In genomic region chr7:119862167-119862566, GRCm38 (mm10) we compare ENCODE assay signal across 10 mouse cellular contexts. TPM values are rescaled to one million over a fixed set of nuclear protein-coding genes. Genes with fewer than 3 reads are reported as not detected.
DNase-seq lines count a peak whose midpoint lies in the region; ATAC-seq and TF ChIP-seq lines count a peak whose summit lies in the region.
"Had no signal": no experiment of that assay in that cellular context is flagged by ENCODE, and none has a peak within 500 bp of the region (broad histone marks: within the 10 kb centered on the region; RNA-seq: fewer than 3 reads in every experiment).

No protein-coding gene starts in this region.

- H3K27ac ChIP-seq in kidney, postnatal 0 days, result peak overlapping the region; percentile 39; the same call in 1 of the 2 replicates
- peak overlapping the region; percentile 71; the same call in 1 of the 2 replicates for H3K27ac ChIP-seq in embryonic facial prominence, embryonic 11.5 days (replicated peaks; ENCODE audit: low read depth, low read length)
- H3K27ac ChIP-seq in hindbrain, postnatal 0 days, result peak overlapping the region; percentile 56; the same call in 1 of the 2 replicates
- H3K27ac ChIP-seq in neural tube, embryonic 14.5 days (ENCODE audit: low read depth, low read length), result peak overlapping the region; percentile 52; the same call in 1 of the 2 replicates

- no peaks in the 10 kb centered on the region for H3K9me3 ChIP-seq in kidney, postnatal 0 days (replicated peaks; ENCODE audit: low read length)
- H3K9me3 ChIP-seq in embryonic facial prominence, embryonic 11.5 days (replicated peaks; ENCODE audit: control insufficient read depth, low read length), result no peaks in the 10 kb centered on the region
- no peaks in the 10 kb centered on the region for H3K9me3 ChIP-seq in hindbrain, postnatal 0 days (ENCODE audit: low read length)
- no peaks in the 10 kb centered on the region for H3K9me3 ChIP-seq in neural tube, embryonic 14.5 days (ENCODE audit: control insufficient read depth, low read length)
- H3K9me3 ChIP-seq: megakaryocyte, embryonic 14.5 days had no signal

- H3K36me3 ChIP-seq in kidney, postnatal 0 days (ENCODE audit: insufficient read depth, low read length), result peaks cover 14% of the 10 kb centered on the region; the same call in 1 of the 2 replicates
- H3K36me3 ChIP-seq in embryonic facial prominence, embryonic 11.5 days (replicated peaks; ENCODE audit: control insufficient read depth, insufficient read depth, low read depth, low read length), result no peaks in the 10 kb centered on the region
- H3K36me3 ChIP-seq in hindbrain, postnatal 0 days (ENCODE audit: insufficient read depth, low read length), result peaks cover 4% of the 10 kb centered on the region
- H3K36me3 ChIP-seq in neural tube, embryonic 14.5 days (ENCODE audit: control insufficient read depth, insufficient read depth, low read length), result no peaks in the 10 kb centered on the region

- no peak for ATAC-seq in kidney, postnatal 0 days (replicated peaks; ENCODE audit: low FRiP score, low read depth)
- ATAC-seq in embryonic facial prominence, embryonic 11.5 days (replicated peaks; ENCODE audit: insufficient number of reproducible peaks, low FRiP score, low TSS enrichment, low read depth), result 0 out of 2 replicates have a peak, but pooled peaks have one; percentile 7
- peak; percentile 28; the same call in 1 of the 2 replicates for ATAC-seq in hindbrain, postnatal 0 days
- ATAC-seq in neural tube, embryonic 14.5 days (ENCODE audit: low read depth), result peak; percentile 33; the same call in 1 of the 2 replicates
- no peak for ATAC-seq in erythroid progenitor cell, adult 5-6 weeks (replicated peaks; ENCODE audit: low FRiP score, poor library complexity, severe bottlenecking)

- 28% methylated on average over 1 of the region's 1 CpGs for WGBS in kidney, postnatal 0 days
- WGBS in embryonic facial prominence, embryonic 11.5 days, result 45% methylated on average over 1 of the region's 1 CpGs
- WGBS in hindbrain, postnatal 0 days, result 20% methylated on average over 1 of the region's 1 CpGs
- WGBS in neural tube, embryonic 14.5 days, result 33% methylated on average over 1 of the region's 1 CpGs

- no peak overlapping the region for H3K4me2 ChIP-seq in kidney, postnatal 0 days (ENCODE audit: low read length)
- no peak overlapping the region for H3K4me2 ChIP-seq in embryonic facial prominence, embryonic 11.5 days (ENCODE audit: low read depth, low read length)
- no peak overlapping the region for H3K4me2 ChIP-seq in hindbrain, postnatal 0 days (ENCODE audit: low read depth, low read length)
- H3K4me2 ChIP-seq in neural tube, embryonic 14.5 days (ENCODE audit: low read depth, low read length), result no peak overlapping the region

- TF ChIP-seq CTCF in kidney, postnatal 0 days (IDR thresholded peaks at IDR 0.05; ENCODE audit: low read depth), result no peak
- no peak for TF ChIP-seq CTCF in hindbrain, postnatal 0 days (IDR thresholded peaks at IDR 0.05; ENCODE audit: low read depth)

- no peak for DNase-seq in kidney, postnatal 0 days (ENCODE audit: low spot score)
- DNase-seq in kidney, postnatal 10 days, result no peak
- DNase-seq in embryonic facial prominence, embryonic 11.5 days (ENCODE audit: low spot score), result peak; percentile 4
- DNase-seq in hindbrain, postnatal 0 days (ENCODE audit: low spot score), result peak; percentile 41
- DNase-seq in thymus, adult 18-20 months, result no peak
- no peak for DNase-seq in cerebellum, postnatal 25 days

- H3K4me3 ChIP-seq in kidney, postnatal 0 days (replicated peaks; ENCODE audit: low read depth, low read length), result no peak overlapping the region
- no peak overlapping the region for H3K4me3 ChIP-seq in embryonic facial prominence, embryonic 11.5 days (ENCODE audit: low read depth, low read length)
- H3K4me3 ChIP-seq in hindbrain, postnatal 0 days (ENCODE audit: low read length), result no peak overlapping the region
- H3K4me3 ChIP-seq in neural tube, embryonic 14.5 days (ENCODE audit: low read depth, low read length), result no peak overlapping the region

- H3K27me3 ChIP-seq in kidney, postnatal 0 days (ENCODE audit: insufficient read depth, low read length), result no peaks in the 10 kb centered on the region
- no peaks in the 10 kb centered on the region for H3K27me3 ChIP-seq in embryonic facial prominence, embryonic 11.5 days (ENCODE audit: control insufficient read depth, insufficient read depth, low read length)
- H3K27me3 ChIP-seq in hindbrain, postnatal 0 days (ENCODE audit: insufficient read depth, low read length), result no peaks in the 10 kb centered on the region
- H3K27me3 ChIP-seq in neural tube, embryonic 14.5 days (ENCODE audit: control insufficient read depth, insufficient read depth, low read length), result no peaks in the 10 kb centered on the region
- H3K27me3 ChIP-seq: megakaryocyte, embryonic 14.5 days; Patski had no signal

- H3K9ac ChIP-seq in kidney, postnatal 0 days (ENCODE audit: low read depth, low read length), result no peak overlapping the region
- no peak overlapping the region for H3K9ac ChIP-seq in embryonic facial prominence, embryonic 11.5 days (replicated peaks; ENCODE audit: low read length)
- H3K9ac ChIP-seq in hindbrain, postnatal 0 days (replicated peaks; ENCODE audit: low read length), result no peak overlapping the region; the same call in 1 of the 2 replicates
- H3K9ac ChIP-seq in neural tube, embryonic 14.5 days (replicated peaks; ENCODE audit: low read depth, low read length), result no peak overlapping the region

- no peaks in the 10 kb centered on the region for H3K4me1 ChIP-seq in kidney, postnatal 0 days (replicated peaks; ENCODE audit: insufficient read depth, low read length)
- H3K4me1 ChIP-seq in embryonic facial prominence, embryonic 11.5 days (ENCODE audit: control insufficient read depth, insufficient read depth, low read length), result no peaks in the 10 kb centered on the region; the same call in none of the 2 replicates
- peaks cover 9% of the 10 kb centered on the region; the same call in 1 of the 2 replicates for H3K4me1 ChIP-seq in hindbrain, postnatal 0 days (ENCODE audit: insufficient read depth, low read length)
- H3K4me1 ChIP-seq in neural tube, embryonic 14.5 days (ENCODE audit: control insufficient read depth, insufficient read depth, low read length), result peaks cover 9% of the 10 kb centered on the region

RNA-seq across cellular contexts. Expression of gene Lyrm1, which starts 33.5 kb away (rescaled TPM):
- 8.5 and 9.3 TPM in 2 replicates for polyA plus RNA-seq in kidney, postnatal 0 days (2015; fragmentation: Nextera tagmentation; extraction: Ambion mirVana)
- 11.0 and 12.3 TPM in 2 replicates for polyA plus RNA-seq in embryonic facial prominence, embryonic 11.5 days (2014; fragmentation: Nextera tagmentation; extraction: Ambion mirVana)
- 7.8 and 9.0 TPM in 2 replicates for total RNA-seq in hindbrain, postnatal 0 days (2014; rRNA removed)
- polyA plus RNA-seq in hindbrain, postnatal 0 days (2015; fragmentation: Nextera tagmentation; extraction: Ambion mirVana), result 21.9 and 24.8 TPM in 2 replicates
- polyA plus RNA-seq in neural tube, embryonic 14.5 days (2014; fragmentation: Nextera tagmentation; extraction: Ambion mirVana), result 20.2 and 23.2 TPM in 2 replicates
- total RNA-seq in erythroid progenitor cell, adult 5-6 weeks (2015; ENCODE audit: low replicate concordance), result 5.0 TPM in 1 of 2 replicates, not detected in the other
- 3.2 TPM in 1 of 2 replicates, not detected in the other for total RNA-seq in erythroid progenitor cell, adult 5-6 weeks (2017; ENCODE audit: low replicate concordance)

RNA-seq across cellular contexts. Expression of gene Dcun1d3, which starts 33.9 kb away (rescaled TPM):
- polyA plus RNA-seq in kidney, postnatal 0 days (2015; fragmentation: Nextera tagmentation; extraction: Ambion mirVana), result 7.0 and 7.2 TPM in 2 replicates
- 9.9 and 11.0 TPM in 2 replicates for polyA plus RNA-seq in embryonic facial prominence, embryonic 11.5 days (2014; fragmentation: Nextera tagmentation; extraction: Ambion mirVana)
- total RNA-seq in hindbrain, postnatal 0 days (2014; rRNA removed), result 11.5 and 14.7 TPM in 2 replicates
- 8.5 and 9.2 TPM in 2 replicates for polyA plus RNA-seq in hindbrain, postnatal 0 days (2015; fragmentation: Nextera tagmentation; extraction: Ambion mirVana)
- 10.0 and 15.3 TPM in 2 replicates for polyA plus RNA-seq in neural tube, embryonic 14.5 days (2014; fragmentation: Nextera tagmentation; extraction: Ambion mirVana)
- total RNA-seq in erythroid progenitor cell, adult 5-6 weeks (2015; ENCODE audit: low replicate concordance), result 0.84 and 6.1 TPM in 2 replicates
- total RNA-seq in erythroid progenitor cell, adult 5-6 weeks (2017; ENCODE audit: low replicate concordance), result 1.4 and 2.8 TPM in 2 replicates

Comparison
In these comparisons a context has a peak if more than half of its experiments do, and no peak if none do; other contexts are left out.
1. ATAC-seq: peak in embryonic facial prominence, embryonic 11.5 days (single experiment), hindbrain, postnatal 0 days (single experiment) and neural tube, embryonic 14.5 days (single experiment); none in kidney, postnatal 0 days (single experiment) and erythroid progenitor cell, adult 5-6 weeks (single experiment).
2. DNase-seq: peak in embryonic facial prominence, embryonic 11.5 days (single experiment) and hindbrain, postnatal 0 days (single experiment); none in kidney, postnatal 0 days (single experiment), kidney, postnatal 10 days (single experiment), thymus, adult 18-20 months (0 of 2) and cerebellum, postnatal 25 days (0 of 2).
3. Peak in every context shown above with its lines, with median percentiles within 50 percentile points of each other: H3K27ac ChIP-seq.